Mouse (Mus musculus): Measurements from ENCODE around the gene Usp8.

DNA sequence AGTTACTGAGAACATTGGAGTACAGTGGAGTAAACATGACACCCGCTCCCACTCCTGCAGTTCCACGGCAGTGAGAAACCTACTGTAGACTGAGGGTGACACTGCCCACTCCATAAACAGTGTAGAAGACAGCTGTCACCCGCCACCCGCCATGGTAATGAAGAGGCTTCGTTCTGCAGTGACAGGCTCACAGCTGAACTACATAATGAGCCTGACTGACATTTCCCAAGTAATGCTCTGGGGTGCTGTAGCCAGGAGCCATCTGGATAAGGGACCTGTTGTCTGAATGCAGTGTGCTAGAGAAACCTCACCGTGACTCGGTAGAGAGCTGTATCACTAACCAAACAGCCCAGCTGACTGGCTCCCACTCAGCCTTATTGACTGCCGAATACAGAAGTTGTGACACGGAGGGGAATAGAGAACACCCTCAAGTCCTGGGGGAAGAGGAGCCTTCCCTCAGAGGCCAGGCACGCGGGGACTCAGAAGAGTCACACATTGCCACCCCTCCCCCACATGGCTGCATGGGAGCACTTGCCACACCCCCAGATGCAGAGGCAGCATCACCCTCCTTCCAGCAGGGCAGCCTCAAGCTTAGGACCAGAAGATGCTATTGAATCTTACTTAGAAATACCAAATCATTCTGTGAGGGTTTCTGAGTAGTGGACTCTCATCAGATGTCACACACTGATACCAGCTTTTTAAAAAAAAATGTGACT is 58.9 kb downstream of the Usp8 start:
- TF ChIP-seq CTCF (IDR thresholded peaks at IDR 0.05; ENCODE audit: borderline replicate concordance, control insufficient read depth, extremely low read depth, insufficient read depth, low read length, poor library complexity): no peak
- TF ChIP-seq POLR2A (IDR thresholded peaks at IDR 0.05; ENCODE audit: control insufficient read depth, extremely low read depth, insufficient read depth, low read length, poor library complexity): no peak

All from thymus, adult 2 months (tissue).